Mouse (Mus musculus) thymus, adult 2 months (tissue): ENCODE results near the gene Galnt13. TPM values are rescaled to one million over a fixed set of nuclear protein-coding genes. Genes with fewer than 3 reads are reported as not detected.

Experiments used
- DNase-seq: peaks from one replicate; pipeline ENCODE4 v3.0.0; 2021
- H3K27ac ChIP-seq: fragments of 200-500 bp; 2 replicates; pipeline ENCODE4 v1.5.1; 2012; ENCODE audit warnings: low read length, control low read depth; ENCODE audit not compliant: control insufficient read depth, insufficient read depth
- H3K27me3 ChIP-seq: fragments of 200-500 bp; 2 replicates; pipeline ENCODE4 v1.6.1; 2012; ENCODE audit warnings: mild to moderate bottlenecking, low read length, moderate library complexity, mixed read lengths; ENCODE audit not compliant: control insufficient read depth, insufficient read depth
- H3K36me3 ChIP-seq: fragments of 200-500 bp; 2 replicates; pipeline ENCODE4 v1.6.1; 2012; ENCODE audit warnings: mild to moderate bottlenecking, low read length, moderate library complexity; ENCODE audit not compliant: control insufficient read depth, insufficient read depth
- H3K4me1 ChIP-seq: fragments of 200-500 bp; replicated peaks from 2 replicates; pipeline ENCODE4 v1.6.1; 2012; ENCODE audit warnings: low read length; ENCODE audit not compliant: control insufficient read depth, insufficient read depth
- H3K4me3 ChIP-seq: fragments of 200-500 bp; 2 replicates; pipeline ENCODE4 v1.5.1; 2012; ENCODE audit warnings: mild to moderate bottlenecking, low read length, control low read depth, moderate library complexity; ENCODE audit not compliant: control insufficient read depth, insufficient read depth
- CTCF ChIP-seq: fragments of 200-500 bp; IDR thresholded peaks from 2 replicates; pipeline ENCODE4 v1.5.1; 2012; ENCODE audit warnings: mild to moderate bottlenecking, control low read depth, low read length, moderate library complexity, borderline replicate concordance; ENCODE audit not compliant: control insufficient read depth, poor library complexity, insufficient read depth; ENCODE audit errors: extremely low read depth
- POLR2A ChIP-seq: fragments of 200-500 bp; IDR thresholded peaks from 2 replicates; pipeline ENCODE4 v1.6.1; 2012; ENCODE audit warnings: mild to moderate bottlenecking, low read length, control low read depth, moderate library complexity; ENCODE audit not compliant: control insufficient read depth, poor library complexity, insufficient read depth; ENCODE audit errors: extremely low read depth
- WGBS: fragments of 180-500 bp; shearing (Covaris S2); methylation state at CpG from one replicate; pipeline ENCODE4 v1.1.7; 2018; 5-methylcytosine and 5-hydroxymethylcytosine counted together
- polyA plus RNA-seq: library from polyadenylated mRNA; depleted of rRNA; stranded (reverse); fragments of >200 nt; gene quantifications from 2 replicates; pipeline ENCODE4 v1.2.3, GENCODE M21; 2012

The Galnt13 gene
- polyA plus RNA-seq, 1 experiment = not detected

GRCm38 (mm10) chr2:55099100-55099499 lies 663.0 kb downstream of the Galnt13 start:
- DNase-seq = no peak
- no peaks in the 10 kb centered on the region for H3K36me3 ChIP-seq
- no peak for TF ChIP-seq CTCF
- TF ChIP-seq POLR2A = no peak
- WGBS = 89% methylated on average over 1 of the region's 1 CpGs
- H3K27ac ChIP-seq = no peak overlapping the region
- no peaks in the 10 kb centered on the region for H3K4me1 ChIP-seq
- H3K27me3 ChIP-seq = no peaks in the 10 kb centered on the region
- H3K4me3 ChIP-seq = no peak overlapping the region

GRCm38 (mm10) chr2:55101279-55101678 lies 665.2 kb downstream of the Galnt13 start:
- H3K27me3 ChIP-seq = no peaks in the 10 kb centered on the region
- H3K4me3 ChIP-seq = no peak overlapping the region
- H3K4me1 ChIP-seq = no peaks in the 10 kb centered on the region
- no peak for DNase-seq
- no peak overlapping the region for H3K27ac ChIP-seq
- no peak for TF ChIP-seq CTCF
- no peaks in the 10 kb centered on the region for H3K36me3 ChIP-seq
- WGBS = 66% methylated on average over 5 of the region's 5 CpGs

DNA sequence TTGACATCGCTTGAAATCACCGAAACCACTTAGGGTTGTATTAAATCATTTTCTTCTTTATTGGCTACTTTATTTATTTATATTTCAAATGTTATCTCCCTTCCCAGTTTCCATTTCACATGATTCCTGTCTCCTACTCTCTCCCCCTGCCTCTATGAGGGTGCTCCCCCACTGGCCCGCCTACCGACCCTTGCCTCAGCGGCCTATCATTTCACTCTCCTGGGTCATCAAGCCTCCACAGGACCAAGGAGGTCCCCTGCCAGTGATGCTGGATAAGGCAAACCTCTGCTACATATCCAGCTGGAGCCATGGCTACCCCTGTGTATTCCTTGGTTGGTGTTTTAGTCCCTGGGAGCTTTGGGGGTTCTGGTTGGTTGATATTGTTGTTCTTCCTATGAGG lies 667.4 kb downstream of the Galnt13 start:
- Histone ChIP-seq H3K4me3 (no peak overlapping the region), H3K27ac (no peak overlapping the region), H3K4me1 (no peaks in the 10 kb centered on the region), H3K27me3 (no peaks in the 10 kb centered on the region), H3K36me3 (no peaks in the 10 kb centered on the region)
- WGBS = 97% methylated on average over 5 of the region's 5 CpGs
- TF ChIP-seq CTCF (no peak), POLR2A (no peak)
- DNase-seq = no peak

GRCm38 (mm10) chr2:55107828-55108227 lies 671.7 kb downstream of the Galnt13 start:
- TF ChIP-seq CTCF (no peak), POLR2A (no peak)
- Histone ChIP-seq H3K4me1 (no peaks in the 10 kb centered on the region), H3K27ac (no peak overlapping the region), H3K36me3 (no peaks in the 10 kb centered on the region), H3K4me3 (no peak overlapping the region), H3K27me3 (no peaks in the 10 kb centered on the region)
- no peak for DNase-seq
- WGBS = 89% methylated on average over 3 of the region's 3 CpGs

DNA sequence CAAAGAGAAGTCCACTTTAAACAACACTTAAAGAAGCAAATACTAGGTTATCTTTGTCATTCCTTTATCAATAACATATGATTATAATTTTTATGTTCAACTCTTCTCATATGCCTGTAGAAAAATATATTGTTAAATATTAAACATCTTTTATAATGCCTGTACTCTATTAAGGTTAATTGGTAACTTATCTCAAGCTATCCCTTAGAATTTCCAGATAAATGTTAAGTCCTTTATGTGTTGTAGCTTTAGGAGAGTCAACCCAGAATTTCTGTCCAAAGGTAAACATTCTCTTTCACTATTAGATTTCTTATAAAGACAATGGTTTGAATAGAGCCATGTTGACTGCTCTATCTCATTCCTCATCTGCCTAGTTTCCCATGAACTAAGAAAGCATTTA lies 717.0 kb downstream of the Galnt13 start:
- Histone ChIP-seq H3K4me1 (no peaks in the 10 kb centered on the region), H3K4me3 (no peak overlapping the region), H3K36me3 (no peaks in the 10 kb centered on the region), H3K27me3 (no peaks in the 10 kb centered on the region), H3K27ac (no peak overlapping the region)
- no peak for DNase-seq
- TF ChIP-seq POLR2A = no peak
- TF ChIP-seq CTCF = no peak

DNA sequence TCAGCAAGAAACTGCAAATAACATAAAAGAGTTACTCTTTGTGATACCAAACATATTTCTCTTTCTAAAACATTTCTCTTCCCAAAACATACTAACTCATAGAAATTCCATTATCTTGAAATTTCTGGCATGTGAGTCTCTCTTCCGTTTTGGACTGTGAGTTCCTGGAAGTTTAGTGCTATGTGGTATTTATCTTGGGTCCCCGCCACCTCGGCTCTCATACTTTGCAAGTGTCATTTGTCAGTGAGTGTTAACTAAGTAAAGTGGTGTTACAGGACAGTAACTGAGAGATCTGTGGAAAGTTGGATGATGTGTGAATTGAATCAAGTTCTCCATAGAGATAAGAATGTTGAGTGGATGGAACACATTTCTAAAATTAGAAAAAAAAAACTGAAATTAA lies 728.7 kb downstream of the Galnt13 start:
- H3K36me3 ChIP-seq = no peaks in the 10 kb centered on the region
- no peak for DNase-seq
- no peak overlapping the region for H3K4me3 ChIP-seq
- H3K27me3 ChIP-seq = no peaks in the 10 kb centered on the region
- no peaks in the 10 kb centered on the region for H3K4me1 ChIP-seq
- WGBS = 67% methylated on average over 3 of the region's 3 CpGs
- no peak for TF ChIP-seq POLR2A
- no peak for TF ChIP-seq CTCF
- H3K27ac ChIP-seq = no peak overlapping the region
